Mouse (Mus musculus) lung, adult 2 months (tissue): ENCODE results near the gene Lats1.

Experiments used
- CTCF ChIP-seq: fragments of 200-500 bp; IDR thresholded peaks from 2 replicates; pipeline ENCODE4 v1.5.1; 2011; ENCODE audit warnings: mild to moderate bottlenecking, low read length, control low read depth; ENCODE audit not compliant: insufficient read depth
- POLR2A ChIP-seq: fragments of 200-500 bp; IDR thresholded peaks from 2 replicates; pipeline ENCODE4 v1.6.1; 2011; ENCODE audit warnings: low read depth, mild to moderate bottlenecking, control low read depth, low read length, borderline replicate concordance; ENCODE audit errors: extremely low read depth

DNA sequence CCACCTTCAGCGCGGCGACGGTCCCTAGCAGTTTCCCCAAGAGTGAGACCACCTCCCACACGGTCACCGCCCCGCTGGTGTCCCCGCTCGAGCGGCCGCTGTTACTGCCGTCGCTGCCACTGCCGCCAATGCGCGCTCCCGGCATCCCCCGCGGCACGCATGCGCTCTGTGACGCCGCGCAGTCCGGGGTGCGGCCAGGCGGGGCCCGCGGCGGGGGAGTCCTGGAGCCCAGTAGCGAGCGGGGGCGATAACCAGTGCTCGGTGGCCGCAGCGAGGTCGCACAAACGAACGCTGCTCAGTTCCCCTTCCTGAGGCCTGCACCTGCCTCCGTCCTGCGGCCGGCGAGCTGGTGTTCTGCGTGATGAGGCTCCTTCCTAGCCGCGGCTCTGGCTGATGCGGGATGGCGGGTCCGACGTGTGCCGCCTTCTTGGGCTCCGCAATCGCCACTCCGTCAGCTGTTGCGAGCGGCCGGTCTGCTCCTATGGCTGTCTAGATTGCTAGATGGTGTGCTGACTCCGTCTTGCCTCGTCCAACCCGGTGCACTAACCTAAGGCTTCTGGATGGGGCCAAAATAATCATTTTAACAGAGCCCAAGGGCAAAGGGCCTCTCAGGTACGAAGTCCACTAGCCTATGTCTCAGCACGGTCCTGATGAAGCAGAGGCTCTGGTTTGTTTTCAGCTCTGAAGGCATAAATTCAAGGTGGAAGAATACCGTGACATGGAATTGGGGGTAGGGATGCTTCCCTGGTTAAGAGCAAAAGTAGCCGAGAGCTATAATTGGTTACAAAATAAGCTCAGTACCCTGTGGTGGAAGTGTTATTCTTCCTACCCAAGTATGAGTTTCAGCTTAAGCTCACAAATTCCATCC lies 17.6 kb upstream of the Lats1 start:
- TF ChIP-seq POLR2A (peak; percentile 91), CTCF (no peak)
